ENCODE assay signal across 27 mouse cellular contexts in genomic region chr9:45574021-45574420, GRCm38 (mm10).
A peak's percentile ranks its signal among the peaks of the same experiment; 100 is the strongest.
DNase-seq lines count a peak whose midpoint lies in the region; ATAC-seq and TF ChIP-seq lines count a peak whose summit lies in the region.
"Had no signal": no experiment of that assay in that cellular context is flagged by ENCODE, and none has a peak within 500 bp of the region (broad histone marks: within the 10 kb centered on the region; RNA-seq: fewer than 3 reads in every experiment).

No protein-coding gene starts in this region.

- 74% methylated on average over 8 of the region's 8 CpGs for WGBS in kidney, embryonic 15.5 days
- 67% methylated on average over 8 of the region's 8 CpGs for WGBS in lung, embryonic 15.5 days
- WGBS in lung, adult 2 months, result 62% methylated on average over 8 of the region's 8 CpGs
- 64% methylated on average over 8 of the region's 8 CpGs for WGBS in heart, embryonic 13.5 days
- WGBS in heart, postnatal 0 days, result 57% methylated on average over 8 of the region's 8 CpGs
- 85% methylated on average over 8 of the region's 8 CpGs for WGBS in forebrain, embryonic 16.5 days

- TF ChIP-seq CTCF in lung, adult 2 months (IDR thresholded peaks at IDR 0.05; ENCODE audit: insufficient read depth, low read length), result no peak
- TF ChIP-seq CTCF in heart, postnatal 0 days (IDR thresholded peaks at IDR 0.05; ENCODE audit: low read depth), result no peak

- peak overlapping the region; percentile 51; the same call in 1 of the 2 replicates for H3K27ac ChIP-seq in kidney, embryonic 15.5 days
- peak overlapping the region; percentile 76 for H3K27ac ChIP-seq in lung, embryonic 15.5 days
- peak overlapping the region; percentile 13; the same call in 1 of the 2 replicates for H3K27ac ChIP-seq in heart, embryonic 13.5 days (replicated peaks)
- no peak overlapping the region for H3K27ac ChIP-seq in heart, postnatal 0 days (ENCODE audit: low read depth)
- no peak overlapping the region for H3K27ac ChIP-seq in forebrain, embryonic 16.5 days (ENCODE audit: low read length)
- H3K27ac ChIP-seq: hindbrain, embryonic 12.5 days; hindbrain, postnatal 0 days; liver, embryonic 14.5 days; macrophage; midbrain, embryonic 15.5 days; neural tube, embryonic 15.5 days had no signal

- DNase-seq in kidney, adult 18-20 months, result no peak
- no peak for DNase-seq in lung, adult 2 months
- DNase-seq in heart, postnatal 0 days (ENCODE audit: low spot score), result peak; percentile 18
- DNase-seq in cerebellum, postnatal 10 days, result no peak
- DNase-seq: adrenal gland, postnatal 25 days; B cell, adult 2 months; cerebellum, adult 18-20 months; cerebellum, postnatal 14 days; forebrain, postnatal 0 days; layer of hippocampus, adult 9-11 months; liver; retina, postnatal 1 day; right cerebral cortex, postnatal 25 days; thymus, postnatal 14 days had no signal

- no peak for ATAC-seq in kidney, embryonic 15.5 days (replicated peaks; ENCODE audit: low FRiP score)
- no peak for ATAC-seq in lung, embryonic 15.5 days (ENCODE audit: borderline replicate concordance, extremely low read depth, low FRiP score, low TSS enrichment)
- ATAC-seq in heart, embryonic 13.5 days (ENCODE audit: extremely low read depth, insufficient number of reproducible peaks, low FRiP score, low TSS enrichment), result no peak
- ATAC-seq in heart, postnatal 0 days (ENCODE audit: insufficient read depth, low read depth), result 0 out of 2 replicates have a peak, but pooled peaks have one; percentile 33
- no peak for ATAC-seq in forebrain, embryonic 16.5 days
- ATAC-seq: forebrain, postnatal 0 days; hindbrain, postnatal 0 days; intestine, embryonic 15.5 days; midbrain, embryonic 15.5 days had no signal

- TF ChIP-seq POLR2A in lung, adult 2 months (IDR thresholded peaks at IDR 0.05; ENCODE audit: borderline replicate concordance, extremely low read depth, low read depth, low read length), result no peak

- no peak for TF ChIP-seq EP300 in heart, postnatal 0 days (IDR thresholded peaks at IDR 0.05; ENCODE audit: low read depth)

- H3K27me3 ChIP-seq in kidney, embryonic 15.5 days, result no peaks in the 10 kb centered on the region
- H3K27me3 ChIP-seq in lung, embryonic 15.5 days, result no peaks in the 10 kb centered on the region
- H3K27me3 ChIP-seq in heart, embryonic 13.5 days (replicated peaks), result peaks cover 4% of the 10 kb centered on the region; the same call in 1 of the 2 replicates
- no peaks in the 10 kb centered on the region for H3K27me3 ChIP-seq in heart, postnatal 0 days (ENCODE audit: control insufficient read depth, insufficient read depth, low read length)
- H3K27me3 ChIP-seq in forebrain, embryonic 16.5 days (replicated peaks; ENCODE audit: control insufficient read depth, insufficient read depth, low read length), result no peaks in the 10 kb centered on the region
- H3K27me3 ChIP-seq: hindbrain, embryonic 12.5 days; intestine, embryonic 15.5 days; midbrain, embryonic 15.5 days; neural tube, embryonic 15.5 days; stomach, embryonic 15.5 days had no signal

- no peak overlapping the region for H3K4me3 ChIP-seq in kidney, embryonic 15.5 days (replicated peaks)
- H3K4me3 ChIP-seq in lung, embryonic 15.5 days, result no peak overlapping the region
- no peak overlapping the region for H3K4me3 ChIP-seq in lung, adult 2 months (replicated peaks; ENCODE audit: extremely low read depth, low read depth, low read length)
- no peak overlapping the region for H3K4me3 ChIP-seq in heart, embryonic 13.5 days
- H3K4me3 ChIP-seq in heart, postnatal 0 days (ENCODE audit: low read depth, low read length), result no peak overlapping the region
- H3K4me3 ChIP-seq in forebrain, embryonic 16.5 days (replicated peaks; ENCODE audit: low read length), result no peak overlapping the region
- H3K4me3 ChIP-seq: erythroblast, embryonic 14.5 days; hindbrain, embryonic 12.5 days; intestine, embryonic 15.5 days; midbrain, embryonic 15.5 days; neural tube, embryonic 15.5 days; stomach, embryonic 15.5 days had no signal

- H3K4me1 ChIP-seq in kidney, embryonic 15.5 days, result peaks cover 31% of the 10 kb centered on the region
- H3K4me1 ChIP-seq in lung, embryonic 15.5 days, result peaks cover 23% of the 10 kb centered on the region
- no peaks in the 10 kb centered on the region for H3K4me1 ChIP-seq in lung, adult 2 months (ENCODE audit: control insufficient read depth, insufficient read depth, low read length)
- peaks cover 29% of the 10 kb centered on the region for H3K4me1 ChIP-seq in heart, embryonic 13.5 days
- no peaks in the 10 kb centered on the region for H3K4me1 ChIP-seq in heart, postnatal 0 days (ENCODE audit: control insufficient read depth, insufficient read depth)
- peaks cover 18% of the 10 kb centered on the region for H3K4me1 ChIP-seq in forebrain, embryonic 16.5 days (replicated peaks; ENCODE audit: control insufficient read depth, insufficient read depth, low read length)
- H3K4me1 ChIP-seq: intestine, embryonic 15.5 days had no signal

- H3K4me2 ChIP-seq in kidney, embryonic 15.5 days, result no peak overlapping the region
- H3K4me2 ChIP-seq in lung, embryonic 15.5 days, result no peak overlapping the region
- no peak overlapping the region for H3K4me2 ChIP-seq in heart, embryonic 13.5 days
- no peak overlapping the region for H3K4me2 ChIP-seq in heart, postnatal 0 days (ENCODE audit: low read depth, low read length)
- H3K4me2 ChIP-seq in forebrain, embryonic 16.5 days (ENCODE audit: low read length), result no peak overlapping the region
- H3K4me2 ChIP-seq: hindbrain, embryonic 12.5 days; intestine, embryonic 15.5 days; midbrain, embryonic 15.5 days; neural tube, embryonic 15.5 days; stomach, embryonic 15.5 days had no signal

- H3K9me3 ChIP-seq in kidney, embryonic 15.5 days (replicated peaks), result no peaks in the 10 kb centered on the region
- no peaks in the 10 kb centered on the region for H3K9me3 ChIP-seq in lung, embryonic 15.5 days
- no peaks in the 10 kb centered on the region for H3K9me3 ChIP-seq in heart, embryonic 13.5 days
- H3K9me3 ChIP-seq in heart, postnatal 0 days (replicated peaks; ENCODE audit: control insufficient read depth, low read length), result no peaks in the 10 kb centered on the region
- no peaks in the 10 kb centered on the region for H3K9me3 ChIP-seq in forebrain, embryonic 16.5 days (ENCODE audit: control insufficient read depth, low read length)
- H3K9me3 ChIP-seq: hindbrain, embryonic 12.5 days; intestine, embryonic 15.5 days; midbrain, embryonic 15.5 days; neural tube, embryonic 15.5 days; stomach, embryonic 15.5 days had no signal

- no peaks in the 10 kb centered on the region for H3K36me3 ChIP-seq in kidney, embryonic 15.5 days
- no peaks in the 10 kb centered on the region for H3K36me3 ChIP-seq in lung, embryonic 15.5 days
- H3K36me3 ChIP-seq in heart, embryonic 13.5 days, result no peaks in the 10 kb centered on the region
- H3K36me3 ChIP-seq in heart, postnatal 0 days (replicated peaks; ENCODE audit: control insufficient read depth, insufficient read depth, low read length), result no peaks in the 10 kb centered on the region
- H3K36me3 ChIP-seq in forebrain, embryonic 16.5 days (ENCODE audit: control insufficient read depth, insufficient read depth), result no peaks in the 10 kb centered on the region
- H3K36me3 ChIP-seq: hindbrain, embryonic 12.5 days; intestine, embryonic 15.5 days; midbrain, embryonic 15.5 days; neural tube, embryonic 15.5 days; stomach, embryonic 15.5 days had no signal

- H3K9ac ChIP-seq in kidney, embryonic 15.5 days, result no peak overlapping the region
- H3K9ac ChIP-seq in lung, embryonic 15.5 days, result no peak overlapping the region
- no peak overlapping the region for H3K9ac ChIP-seq in heart, embryonic 13.5 days
- H3K9ac ChIP-seq in heart, postnatal 0 days (replicated peaks; ENCODE audit: low read depth, low read length), result no peak overlapping the region
- no peak overlapping the region for H3K9ac ChIP-seq in forebrain, embryonic 16.5 days (replicated peaks; ENCODE audit: low read depth, low read length)
- H3K9ac ChIP-seq: forebrain, postnatal 0 days; hindbrain, embryonic 12.5 days; intestine, embryonic 15.5 days; liver, embryonic 14.5 days; midbrain, embryonic 15.5 days; neural tube, embryonic 15.5 days; stomach, embryonic 15.5 days had no signal

Comparison
In these comparisons a context has a peak if more than half of its experiments do, and no peak if none do; other contexts are left out.
1. H3K27ac ChIP-seq: peak in kidney, embryonic 15.5 days (single experiment), lung, embryonic 15.5 days (single experiment) and heart, embryonic 13.5 days (single experiment); none in heart, postnatal 0 days (single experiment) and forebrain, embryonic 16.5 days (single experiment).